Mouse (Mus musculus) bone marrow, adult 2 months (tissue): ENCODE data around the gene 1700019D03Rik.

Source experiments
- CTCF ChIP-seq: fragments of 200-500 bp; IDR thresholded peaks from 2 replicates; pipeline ENCODE4 v1.5.1; 2011; ENCODE audit warnings: low read length, control low read depth; ENCODE audit not compliant: control insufficient read depth, insufficient read depth
- POLR2A ChIP-seq: fragments of 200-500 bp; IDR thresholded peaks from 2 replicates; pipeline ENCODE4 v1.6.1; 2011; ENCODE audit warnings: low read depth, mild to moderate bottlenecking, control low read depth, low read length, borderline replicate concordance; ENCODE audit not compliant: control insufficient read depth

- peak; percentile 55 for TF ChIP-seq CTCF
- TF ChIP-seq POLR2A = no peak
Observed at GRCm38 (mm10) chr1:52955102-52955501, 64.9 kb downstream of the 1700019D03Rik start.
